Mouse (Mus musculus): ENCODE data around the gene Rhot2.
"Not testable (repeated sequence)": the region's sequence is repeated elsewhere in the genome, so short reads cannot be mapped to it uniquely, and the experiment has no call there.

Gene Rhot2

DNA sequence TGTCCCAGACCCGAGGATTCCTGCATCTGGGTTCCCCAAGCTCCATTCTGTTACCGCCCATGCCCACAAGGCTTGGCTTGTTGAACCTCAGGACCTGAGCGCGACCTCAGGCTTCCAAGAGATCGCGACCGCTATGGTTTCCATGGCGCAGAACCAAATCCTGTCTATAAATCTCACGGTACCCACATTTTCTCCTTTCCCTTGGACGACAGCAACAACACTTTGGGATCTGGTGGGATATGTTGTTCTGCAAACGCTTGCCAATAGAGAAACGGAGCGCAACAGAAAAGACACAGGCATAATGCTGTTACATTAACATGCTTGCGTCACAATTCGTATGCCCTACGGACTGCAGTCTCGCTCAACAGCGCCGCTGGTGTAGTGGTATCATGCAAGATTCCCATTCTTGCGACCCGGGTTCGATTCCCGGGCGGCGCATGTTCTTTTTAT, 30.1 kb upstream of the Rhot2 start, which contains the start of gene Mettl26:
Gene Mettl26 (plus strand): TSS at position 354 of the 450 bp plus-strand sequence.
- peak; percentile 87 for DNase-seq (ENCODE audit: low read depth, low spot score)

DNA sequence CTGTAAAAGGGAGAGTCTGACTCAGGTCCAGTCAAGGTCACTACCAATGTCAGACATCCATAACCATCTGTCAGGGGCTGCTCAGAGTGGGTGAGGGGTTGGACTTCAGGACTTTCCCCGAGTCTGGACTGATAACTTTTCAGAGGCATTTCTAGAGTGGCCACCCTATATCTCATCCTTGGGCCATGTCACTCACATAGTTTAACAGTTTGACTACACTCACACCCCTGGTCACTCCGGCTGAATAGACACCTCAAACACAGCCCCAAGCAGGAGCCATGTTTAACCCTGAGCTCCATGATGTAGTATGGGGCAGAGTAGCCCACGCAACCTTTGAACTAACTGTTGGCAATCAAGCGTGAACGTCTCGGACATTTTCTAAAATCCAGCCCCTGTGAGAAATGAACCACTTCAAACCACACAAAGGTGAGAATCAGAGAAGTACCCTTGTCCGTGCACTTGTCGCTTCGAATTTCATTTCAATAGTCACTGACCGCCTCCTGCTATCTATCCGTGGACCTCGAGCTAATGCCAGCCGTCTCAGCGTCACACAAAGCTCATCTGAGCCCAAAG, 29.6 kb upstream of the Rhot2 start:
- DNase-seq (ENCODE audit: low read depth, low spot score), result no peak

DNA sequence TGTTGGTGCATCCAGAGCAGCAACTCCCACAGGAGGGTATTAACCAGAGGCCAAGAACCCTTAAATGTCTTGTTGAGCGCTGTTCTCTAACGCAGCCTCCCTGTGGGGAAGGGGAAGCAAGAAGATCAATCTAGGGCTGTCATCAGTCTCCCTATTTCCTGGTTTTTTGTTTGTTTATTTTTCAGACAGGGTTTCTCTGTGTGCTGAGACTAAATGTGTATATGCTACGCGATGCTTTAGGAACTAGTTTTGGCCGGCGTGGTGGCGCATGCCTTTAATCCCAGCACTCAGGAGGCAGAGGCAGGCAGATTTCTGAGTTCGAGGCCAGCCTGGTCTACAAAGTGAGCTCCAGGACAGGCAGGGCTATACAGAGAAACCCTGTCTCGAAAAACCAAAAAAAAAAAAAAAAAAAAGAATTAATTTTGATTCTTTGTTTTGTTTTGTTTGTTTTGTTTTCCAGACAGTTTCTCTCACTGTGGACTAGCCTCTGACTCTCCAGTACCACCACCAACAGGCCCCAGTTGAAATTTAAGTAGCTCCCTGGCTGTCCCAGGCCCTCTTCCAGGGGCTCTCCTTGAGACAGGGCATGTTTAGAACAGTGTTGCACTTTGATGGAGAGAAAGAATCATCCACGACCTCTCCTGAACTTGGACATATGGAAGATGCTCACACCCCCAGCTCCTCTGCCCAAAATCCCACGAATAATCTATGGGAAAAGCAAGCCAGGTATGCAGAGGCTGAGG, 28.9 kb upstream of the Rhot2 start:
- no peak for DNase-seq (ENCODE audit: low read depth, low spot score)

GRCm38 (mm10) chr17:25872676-25873075, 28.0 kb upstream of the Rhot2 start:
- DNase-seq (ENCODE audit: low read depth, low spot score), result no peak

DNA sequence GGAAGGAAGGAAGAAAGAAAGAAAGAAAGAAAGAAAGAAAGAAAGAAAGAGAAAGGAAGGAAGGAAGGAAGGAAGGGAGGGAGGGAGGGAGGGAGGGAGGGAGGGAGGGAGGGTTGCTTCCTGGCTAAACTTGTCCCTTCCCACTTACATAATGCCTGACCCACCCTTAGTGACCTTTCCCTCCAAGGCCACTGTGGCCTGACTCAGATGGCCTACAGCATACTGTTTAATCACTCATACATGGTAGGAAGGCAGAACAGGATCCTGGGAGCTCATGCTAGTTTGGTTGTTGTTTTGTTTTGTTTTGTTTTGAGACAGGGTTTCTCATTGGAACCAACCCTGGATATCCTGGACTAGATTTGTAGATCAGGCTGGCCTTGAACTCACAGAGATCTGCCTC, 26.9 kb upstream of the Rhot2 start:
- not testable (repeated sequence) for DNase-seq (ENCODE audit: low read depth, low spot score)

- DNase-seq (ENCODE audit: low read depth, low spot score), result no peak
Observed at GRCm38 (mm10) chr17:25869954-25870353, 25.3 kb upstream of the Rhot2 start.

- no peak for DNase-seq (ENCODE audit: low read depth, low spot score)
Observed at GRCm38 (mm10) chr17:25869498-25869897, 24.8 kb upstream of the Rhot2 start.

GRCm38 (mm10) chr17:25868601-25869191, 24.0 kb upstream of the Rhot2 start, which contains the start of gene Mcrip2:
Mcrip2 (minus strand) TSS chr17:25868764.
- DNase-seq (ENCODE audit: low read depth, low spot score), result peak; percentile 74

- no peak for DNase-seq (ENCODE audit: low read depth, low spot score)
Observed at GRCm38 (mm10) chr17:25867836-25868600, 23.4 kb upstream of the Rhot2 start.

GRCm38 (mm10) chr17:25867509-25867835, 22.8 kb upstream of the Rhot2 start:
- DNase-seq (ENCODE audit: low read depth, low spot score), result peak; percentile 47

GRCm38 (mm10) chr17:25866172-25866571, 21.5 kb upstream of the Rhot2 start:
- DNase-seq (ENCODE audit: low read depth, low spot score), result no peak

GRCm38 (mm10) chr17:25865288-25865687, 20.6 kb upstream of the Rhot2 start:
- DNase-seq (ENCODE audit: low read depth, low spot score), result no peak

DNA sequence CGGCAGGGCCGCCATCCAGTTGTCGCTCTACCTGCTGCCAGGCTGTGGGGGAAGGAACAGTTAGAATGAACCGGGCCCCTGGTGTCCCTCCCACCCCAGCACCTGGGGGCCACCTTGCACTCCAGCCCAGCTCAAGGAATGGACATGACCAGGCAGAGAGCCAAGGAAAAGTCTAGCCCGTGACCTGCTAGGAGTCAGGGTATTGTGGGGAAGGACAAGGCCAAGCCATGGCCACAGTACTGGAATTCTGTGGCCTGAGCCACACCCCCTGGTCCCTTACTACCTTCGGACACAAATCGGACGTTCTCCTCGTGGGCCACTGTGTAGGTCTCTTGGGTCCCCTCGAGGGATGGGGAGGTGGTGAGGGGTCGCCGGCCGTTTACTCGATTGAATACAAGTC, 19.7 kb upstream of the Rhot2 start:
- no peak for DNase-seq (ENCODE audit: low read depth, low spot score)

GRCm38 (mm10) chr17:25863681-25864080, 19.0 kb upstream of the Rhot2 start:
- DNase-seq (ENCODE audit: low read depth, low spot score), result no peak

DNA sequence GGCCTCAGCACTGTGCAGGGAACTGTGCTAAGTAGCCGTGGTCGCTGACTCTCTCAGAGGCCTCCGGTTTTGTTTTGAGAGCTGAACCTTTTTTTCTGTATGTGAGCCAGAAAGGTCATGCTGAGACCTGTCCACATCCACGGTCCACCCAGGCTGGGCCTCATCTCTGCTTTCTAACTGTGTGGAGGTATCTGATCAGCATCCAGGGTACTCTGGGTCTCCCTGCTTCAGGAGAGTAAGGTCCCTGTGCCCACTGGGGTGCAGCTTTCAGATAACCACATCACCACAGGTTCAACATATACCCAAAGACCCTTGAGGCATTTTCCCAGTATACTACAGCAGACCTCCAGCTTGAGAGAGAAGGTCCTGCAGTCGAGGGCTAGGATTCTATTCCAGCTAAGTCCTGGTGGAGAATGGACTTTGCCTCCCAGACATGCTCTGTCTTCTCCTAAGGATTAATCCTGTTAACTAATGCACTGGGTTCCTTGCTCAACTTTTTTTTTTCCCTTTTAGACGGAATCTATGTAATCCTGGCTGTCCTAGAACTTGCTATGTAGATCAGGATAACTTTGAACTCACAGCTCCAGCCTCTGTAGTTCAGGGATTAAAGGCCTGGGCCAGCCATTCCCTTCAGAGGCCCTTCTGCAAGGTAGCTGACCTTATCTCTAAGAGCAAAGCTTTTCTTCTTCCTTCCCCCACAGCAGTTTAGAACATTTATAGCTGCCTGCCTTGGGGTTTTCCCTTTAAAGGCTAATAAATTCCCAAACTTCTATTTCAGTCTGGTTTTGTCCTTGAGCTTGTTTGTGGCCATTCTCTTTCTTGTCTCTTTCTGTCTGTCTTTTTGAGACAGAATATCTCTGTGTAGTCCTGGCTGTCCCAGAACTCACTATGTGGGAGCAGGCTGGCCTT, 17.3 kb upstream of the Rhot2 start:
- no peak for DNase-seq (ENCODE audit: low read depth, low spot score)

- peak; percentile 89 for DNase-seq (ENCODE audit: low read depth, low spot score)
Observed at GRCm38 (mm10) chr17:25860832-25861703, 16.4 kb upstream of the Rhot2 start, which contains the start of gene Wdr90. Wdr90 (minus strand) TSS chr17:25861501.

- DNase-seq (ENCODE audit: low read depth, low spot score), result no peak
Observed at GRCm38 (mm10) chr17:25860229-25860628, 15.6 kb upstream of the Rhot2 start.

DNA sequence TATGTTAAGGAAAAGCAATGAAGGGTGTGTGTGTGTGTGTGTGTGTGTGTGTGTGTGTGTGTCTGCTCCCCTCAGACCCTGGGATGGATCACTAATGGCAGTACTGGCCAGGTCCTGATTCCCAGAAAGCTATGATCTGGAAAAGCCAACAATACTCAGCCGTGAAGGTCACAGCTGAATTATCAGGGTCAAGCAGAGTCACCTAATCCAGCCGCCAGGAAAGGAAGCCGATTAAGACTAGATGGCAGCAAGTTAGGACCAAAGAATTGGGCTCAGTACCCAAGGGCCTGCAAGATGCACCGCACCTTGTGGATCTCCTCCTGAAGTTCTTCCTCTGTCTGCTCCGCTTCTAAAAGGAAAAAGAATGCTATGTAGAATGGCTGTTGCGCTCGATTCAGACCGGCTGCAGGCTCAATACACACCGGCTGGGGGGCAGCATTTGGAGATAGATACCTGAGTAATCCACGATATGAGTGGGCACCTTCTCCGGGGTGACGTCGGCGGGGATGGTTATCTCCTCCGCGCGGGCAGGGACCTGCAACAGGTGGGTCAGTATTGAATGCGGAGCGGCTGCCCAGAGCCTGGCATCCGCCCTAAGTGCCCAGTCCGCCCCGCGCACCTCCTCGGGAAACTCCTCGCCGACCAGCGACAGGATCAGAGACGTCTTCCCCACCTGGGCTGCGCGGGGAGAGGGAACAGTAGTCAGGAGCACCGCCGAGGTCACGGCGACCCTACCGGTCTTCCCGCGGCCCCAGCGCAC, 835 bp downstream of the Rhot2 start:
- DNase-seq (ENCODE audit: low read depth, low spot score), result no peak

GRCm38 (mm10) chr17:25843122-25843521, 1.5 kb downstream of the Rhot2 start:
- DNase-seq (ENCODE audit: low read depth, low spot score), result no peak

Measured in ES-CJ7 (cell line).